Mouse (Mus musculus) limb, embryonic 11.5 days (tissue): ENCODE results near the gene Zfp800. TPM values are rescaled to one million over a fixed set of nuclear protein-coding genes. Genes with fewer than 3 reads are reported as not detected.

Source experiments
- ATAC-seq: fragments of 200-750 bp; cut with Nextera tagmentation; 2 replicates; pipeline ENCODE4 v1.8.0; 2017; ENCODE audit warnings: low read depth; ENCODE audit not compliant: insufficient number of reproducible peaks, low FRiP score, low TSS enrichment
- DNase-seq: peaks from one replicate; pipeline ENCODE4 v3.0.0-alpha.2; 2015; ENCODE audit warnings: low spot score
- H3K27ac ChIP-seq: fragments of 300-500 bp; sonication (generic); replicated peaks from 2 replicates; pipeline ENCODE4 v1.5.1; 2014; ENCODE audit warnings: low read depth, mild to moderate bottlenecking, low read length
- H3K27me3 ChIP-seq: fragments of 300-500 bp; sonication (generic); 2 replicates; pipeline ENCODE4 v1.6.1; 2014; ENCODE audit warnings: mild to moderate bottlenecking, low read length, mixed read lengths; ENCODE audit not compliant: control insufficient read depth, insufficient read depth
- H3K36me3 ChIP-seq: fragments of 300-500 bp; sonication (generic); 2 replicates; pipeline ENCODE4 v1.6.1; 2014; ENCODE audit warnings: mild to moderate bottlenecking, low read length, moderate library complexity, mixed read lengths; ENCODE audit not compliant: control insufficient read depth, insufficient read depth
- H3K4me1 ChIP-seq: fragments of 300-500 bp; sonication (generic); 2 replicates; pipeline ENCODE4 v1.6.1; 2014; ENCODE audit warnings: low read length, mixed read lengths; ENCODE audit not compliant: control insufficient read depth, insufficient read depth
- H3K4me2 ChIP-seq: fragments of 300-500 bp; sonication (generic); 2 replicates; pipeline ENCODE4 v1.6.1; 2014; ENCODE audit warnings: low read depth, mild to moderate bottlenecking, moderate library complexity; ENCODE audit not compliant: severe bottlenecking
- H3K4me3 ChIP-seq: fragments of 300-500 bp; sonication (generic); 2 replicates; pipeline ENCODE4 v1.5.1; 2014; ENCODE audit warnings: low read depth, low read length
- H3K9ac ChIP-seq: fragments of 300-500 bp; sonication (generic); 2 replicates; pipeline ENCODE4 v1.6.1; 2014; ENCODE audit warnings: mild to moderate bottlenecking, low read length
- H3K9me3 ChIP-seq: fragments of 300-500 bp; sonication (generic); 2 replicates; pipeline ENCODE4 v1.6.1; 2016; ENCODE audit warnings: low read length; ENCODE audit not compliant: control insufficient read depth
- WGBS: fragments of 180-500 bp; shearing (Covaris S2); extraction: QIAGEN DNeasy Blood & Tissue Kit; methylation state at CpG from one replicate; pipeline ENCODE4 v1.1.7; 2014; 5-methylcytosine and 5-hydroxymethylcytosine counted together
- polyA plus RNA-seq: library from polyadenylated mRNA; unstranded; fragments of >200 nt; fragmentation: Nextera tagmentation; extraction: Ambion mirVana; gene quantifications from 2 replicates; pipeline ENCODE4 v1.2.1, GENCODE M21; 2014

The Zfp800 gene
- polyA plus RNA-seq, 1 experiment from 2014 or later, result 14.6 TPM

DNA sequence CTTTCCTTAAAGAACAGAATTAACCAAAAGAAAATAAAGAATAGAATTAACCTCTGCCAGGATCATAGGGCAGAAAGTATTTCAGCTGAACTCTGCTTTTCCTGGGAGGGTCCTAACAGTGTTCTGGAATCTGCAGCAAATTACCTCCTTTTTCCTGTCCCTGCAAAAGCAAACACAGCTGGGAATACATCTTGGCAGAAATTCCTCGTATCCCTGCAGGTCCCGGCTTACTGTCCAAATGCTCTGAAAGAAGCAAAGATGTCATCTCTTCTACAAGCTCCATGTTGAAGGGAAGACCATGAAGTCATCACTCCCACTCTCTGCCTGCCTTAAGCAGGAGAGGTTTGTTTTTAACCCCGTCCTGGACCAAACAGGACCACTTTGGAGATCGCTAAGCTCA lies 19.2 kb upstream of the Zfp800 start:
- Histone ChIP-seq H3K36me3 (peaks cover 11% of the 10 kb centered on the region; the same call in 1 of the 2 replicates), H3K9me3 (no peaks in the 10 kb centered on the region), H3K27me3 (no peaks in the 10 kb centered on the region), H3K4me2 (no peak overlapping the region), H3K4me1 (peaks cover 9% of the 10 kb centered on the region), H3K4me3 (no peak overlapping the region), H3K9ac (no peak overlapping the region), H3K27ac (no peak overlapping the region)
- WGBS, result 82% methylated on average over 4 of the region's 4 CpGs
- ATAC-seq, result no peak
- no peak for DNase-seq

- H3K4me1 ChIP-seq, result no peaks in the 10 kb centered on the region
- H3K9me3 ChIP-seq, result no peaks in the 10 kb centered on the region
- ATAC-seq, result no peak
- no peak overlapping the region for H3K4me3 ChIP-seq
- 73% methylated on average over 2 of the region's 2 CpGs for WGBS
- 0 out of 2 replicates have a peak, but pooled peaks cover 2% of the 10 kb centered on the region for H3K36me3 ChIP-seq
- H3K9ac ChIP-seq, result no peak overlapping the region
- H3K4me2 ChIP-seq, result no peak overlapping the region
- H3K27ac ChIP-seq, result no peak overlapping the region
- H3K27me3 ChIP-seq, result no peaks in the 10 kb centered on the region
- no peak for DNase-seq
Observed at GRCm38 (mm10) chr6:28411236-28411635, 13.4 kb upstream of the Zfp800 start.

DNA sequence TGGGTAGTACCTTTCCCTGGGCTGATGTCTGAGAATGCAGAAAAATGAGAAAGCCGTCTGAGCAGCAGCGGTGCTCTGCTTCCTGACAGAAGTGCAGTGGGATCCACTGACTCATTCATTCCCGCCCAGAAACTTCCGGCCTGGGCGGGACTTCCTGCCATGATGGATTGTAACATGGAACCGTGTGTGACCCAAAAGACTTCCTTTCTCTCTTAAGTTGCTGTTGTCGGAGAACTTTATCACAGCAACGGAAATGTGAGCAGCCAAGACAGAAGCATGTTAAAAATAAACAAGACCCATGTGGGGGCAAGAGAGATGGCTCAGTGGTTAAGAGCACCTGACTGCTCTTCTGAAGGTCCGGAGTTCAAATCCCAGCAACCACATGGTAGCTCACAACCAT lies 12.2 kb upstream of the Zfp800 start:
- Histone ChIP-seq H3K9ac (no peak overlapping the region), H3K27ac (no peak overlapping the region), H3K36me3 (no peaks in the 10 kb centered on the region), H3K27me3 (no peaks in the 10 kb centered on the region), H3K4me3 (no peak overlapping the region), H3K9me3 (no peaks in the 10 kb centered on the region), H3K4me2 (no peak overlapping the region), H3K4me1 (no peaks in the 10 kb centered on the region)
- no peak for DNase-seq
- ATAC-seq, result no peak
- WGBS, result 84% methylated on average over 9 of the region's 9 CpGs

DNA sequence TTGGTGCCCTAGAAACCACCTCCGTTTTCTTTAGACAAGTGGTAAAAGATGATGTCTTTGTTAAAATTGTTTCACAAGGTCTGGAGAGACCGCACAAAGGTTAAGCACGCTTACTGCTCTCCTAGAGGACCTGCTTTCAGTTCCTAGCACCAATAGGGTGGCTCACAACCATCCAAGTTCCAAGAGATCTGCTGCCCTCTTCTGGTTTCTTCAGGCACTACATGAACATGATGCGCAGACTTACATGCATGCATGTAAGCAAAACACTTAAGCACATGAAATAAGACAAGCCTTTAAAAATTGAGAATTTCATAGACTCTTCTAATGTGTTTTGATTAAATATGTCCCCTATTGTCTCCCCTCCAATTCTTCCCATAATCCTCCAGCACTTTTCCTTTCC lies 2.0 kb upstream of the Zfp800 start:
- no peak overlapping the region for H3K9ac ChIP-seq
- DNase-seq (no peak), ATAC-seq (no peak)
- peaks cover 3% of the 10 kb centered on the region; the same call in 1 of the 2 replicates for H3K9me3 ChIP-seq
- no peaks in the 10 kb centered on the region for H3K36me3 ChIP-seq
- 0 out of 2 replicates have a peak, but pooled peaks cover 9% of the 10 kb centered on the region for H3K27me3 ChIP-seq
- H3K4me3 ChIP-seq, result no peak overlapping the region
- H3K27ac ChIP-seq, result no peak overlapping the region
- H3K4me1 ChIP-seq, result no peaks in the 10 kb centered on the region
- WGBS, result 88% methylated on average over 4 of the region's 4 CpGs
- no peak overlapping the region for H3K4me2 ChIP-seq

DNA sequence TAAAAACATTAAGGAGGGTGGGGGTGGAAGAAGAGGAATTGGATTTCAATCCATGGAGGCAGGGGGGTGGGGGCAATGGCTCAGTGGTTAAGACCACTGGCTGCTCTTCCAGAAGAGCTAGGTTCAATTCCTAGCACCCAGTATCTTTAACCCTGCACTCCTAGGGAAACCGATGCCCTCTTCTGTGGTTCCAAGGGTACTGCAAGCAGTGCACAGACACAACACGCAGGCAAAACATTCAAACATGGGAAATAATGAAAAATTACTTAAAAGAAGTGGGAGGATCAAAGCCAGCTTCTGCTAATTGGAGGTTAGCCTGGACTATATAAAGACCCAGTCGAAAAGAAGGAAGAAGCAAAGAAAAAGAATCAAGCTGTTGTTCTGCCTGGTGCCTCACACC lies 921 bp upstream of the Zfp800 start:
- H3K27me3 ChIP-seq, result 0 out of 2 replicates have a peak, but pooled peaks cover 9% of the 10 kb centered on the region

DNA sequence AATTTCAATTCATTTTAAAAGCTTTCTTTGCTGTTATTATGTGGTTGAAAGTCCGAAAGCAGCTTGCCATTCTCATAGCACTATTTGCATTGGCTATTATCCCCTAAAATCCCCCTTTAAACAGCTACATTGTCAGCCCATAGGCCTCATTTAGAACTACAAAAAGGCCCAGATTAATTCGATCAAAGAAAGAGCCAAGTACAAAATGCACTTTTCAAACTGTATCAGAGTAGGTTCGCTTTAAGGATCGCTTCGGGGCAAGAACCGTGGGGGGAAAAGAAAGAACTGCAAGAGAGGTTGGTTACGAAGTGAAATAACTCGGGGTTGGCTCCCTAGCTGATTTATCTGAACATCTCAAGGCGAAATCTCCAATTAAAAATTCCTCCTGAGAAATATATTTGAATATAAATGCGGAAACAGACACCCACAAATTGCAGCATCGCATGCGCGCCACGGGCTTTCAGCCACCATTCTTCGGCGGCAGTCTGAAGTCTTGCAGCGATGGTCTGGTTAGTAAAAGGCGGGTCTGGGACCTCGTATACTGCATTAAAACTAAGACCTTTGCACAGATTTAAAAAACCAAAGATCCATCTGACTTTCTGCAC lies 850 bp downstream of the Zfp800 start:
- Histone ChIP-seq H3K9ac (no peak overlapping the region), H3K4me3 (peak overlapping the region; percentile 28), H3K36me3 (no peaks in the 10 kb centered on the region), H3K27ac (no peak overlapping the region), H3K4me2 (peak overlapping the region; percentile 57), H3K4me1 (no peaks in the 10 kb centered on the region), H3K9me3 (peaks cover 3% of the 10 kb centered on the region; the same call in 1 of the 2 replicates), H3K27me3 (0 out of 2 replicates have a peak, but pooled peaks cover 9% of the 10 kb centered on the region)
- DNase-seq, result peak; percentile 63
- ATAC-seq, result no peak
- WGBS, result 2% methylated on average over 19 of the region's 19 CpGs

More for the DNA sequence above, 921 bp upstream of the Zfp800 start:
- Histone ChIP-seq H3K9ac (no peak overlapping the region), H3K9me3 (peaks cover 3% of the 10 kb centered on the region; the same call in 1 of the 2 replicates), H3K36me3 (no peaks in the 10 kb centered on the region), H3K27ac (no peak overlapping the region), H3K4me2 (no peak overlapping the region), H3K4me3 (no peak overlapping the region), H3K4me1 (no peaks in the 10 kb centered on the region)
- ATAC-seq, result no peak
- 88% methylated on average over 3 of the region's 3 CpGs for WGBS
- DNase-seq, result no peak

- Histone ChIP-seq H3K4me2 (peak overlapping the region; percentile 57), H3K4me3 (no peak overlapping the region; the same call in 1 of the 2 replicates), H3K9me3 (peaks cover 3% of the 10 kb centered on the region; the same call in 1 of the 2 replicates), H3K4me1 (no peaks in the 10 kb centered on the region), H3K36me3 (no peaks in the 10 kb centered on the region), H3K27me3 (0 out of 2 replicates have a peak, but pooled peaks cover 9% of the 10 kb centered on the region), H3K27ac (no peak overlapping the region), H3K9ac (no peak overlapping the region)
- 26% methylated on average over 15 of the region's 15 CpGs for WGBS
- DNase-seq (peak; percentile 23), ATAC-seq (no peak)
Observed at GRCm38 (mm10) chr6:28396051-28396852, 1.6 kb downstream of the Zfp800 start.

DNA sequence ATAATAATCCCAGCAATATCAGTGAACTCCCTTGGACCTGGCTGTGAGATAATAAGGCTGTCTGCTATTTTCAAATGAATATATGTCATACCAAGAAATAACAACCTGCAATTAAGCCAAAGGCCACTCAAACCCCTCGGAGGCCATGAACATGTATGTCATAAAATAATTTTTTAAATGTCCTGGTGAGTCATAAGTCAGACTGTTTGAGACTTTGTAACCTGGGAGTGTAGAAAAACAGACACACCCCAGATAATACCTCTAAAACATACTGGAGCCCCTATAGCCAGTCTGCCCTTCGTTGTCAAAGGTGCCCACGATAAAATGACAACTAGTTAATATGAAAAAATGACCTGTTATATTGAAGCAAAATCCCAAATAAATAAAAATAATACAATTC lies 8.8 kb downstream of the Zfp800 start:
- 88% methylated on average over 3 of the region's 3 CpGs for WGBS
- H3K36me3 ChIP-seq, result no peaks in the 10 kb centered on the region
- no peak overlapping the region for H3K4me2 ChIP-seq
- H3K4me1 ChIP-seq, result no peaks in the 10 kb centered on the region
- ATAC-seq (no peak), DNase-seq (no peak)
- H3K9ac ChIP-seq, result no peak overlapping the region
- H3K27ac ChIP-seq, result no peak overlapping the region
- H3K4me3 ChIP-seq, result no peak overlapping the region
- H3K9me3 ChIP-seq, result no peaks in the 10 kb centered on the region
- no peaks in the 10 kb centered on the region for H3K27me3 ChIP-seq
